Mouse (Mus musculus) heart, embryonic 11.5 days (tissue): ENCODE data around the gene Irf2. TPM values are rescaled to one million over a fixed set of nuclear protein-coding genes. Genes with fewer than 3 reads are reported as not detected.

Experiments
- ATAC-seq: fragments of 200-750 bp; cut with Nextera tagmentation; replicated peaks from 2 replicates; pipeline ENCODE4 v1.8.0; 2017; ENCODE audit warnings: moderate library complexity; ENCODE audit not compliant: insufficient number of reproducible peaks, low FRiP score, low TSS enrichment
- H3K27ac ChIP-seq: fragments of 300-500 bp; sonication (generic); 2 replicates; pipeline ENCODE4 v1.5.1; 2014; ENCODE audit warnings: mild to moderate bottlenecking, low read depth, low read length
- H3K27me3 ChIP-seq: fragments of 300-500 bp; sonication (generic); 2 replicates; pipeline ENCODE4 v1.6.1; 2014; ENCODE audit warnings: mild to moderate bottlenecking, low read length, mixed read lengths; ENCODE audit not compliant: control insufficient read depth, insufficient read depth
- H3K36me3 ChIP-seq: fragments of 300-500 bp; sonication (generic); 2 replicates; pipeline ENCODE4 v1.6.1; 2014; ENCODE audit warnings: mild to moderate bottlenecking, low read length, moderate library complexity, mixed read lengths; ENCODE audit not compliant: control insufficient read depth, insufficient read depth
- H3K4me1 ChIP-seq: fragments of 300-500 bp; sonication (generic); 2 replicates; pipeline ENCODE4 v1.6.1; 2014; ENCODE audit warnings: low read length; ENCODE audit not compliant: control insufficient read depth, insufficient read depth
- H3K4me2 ChIP-seq: fragments of 300-500 bp; sonication (generic); 2 replicates; pipeline ENCODE4 v1.6.1; 2014; ENCODE audit warnings: mild to moderate bottlenecking, moderate library complexity
- H3K4me3 ChIP-seq: fragments of 300-500 bp; sonication (generic); 2 replicates; pipeline ENCODE4 v1.5.1; 2014; ENCODE audit warnings: low read depth, low read length
- H3K9ac ChIP-seq: fragments of 300-500 bp; sonication (generic); 2 replicates; pipeline ENCODE4 v1.6.1; 2014; ENCODE audit warnings: mild to moderate bottlenecking, low read depth, low read length, moderate library complexity
- H3K9me3 ChIP-seq: fragments of 300-500 bp; sonication (generic); replicated peaks from 2 replicates; pipeline ENCODE4 v1.6.1; 2016; ENCODE audit warnings: low read length; ENCODE audit not compliant: control insufficient read depth
- WGBS: fragments of 180-500 bp; shearing (Covaris S2); extraction: QIAGEN DNeasy Blood & Tissue Kit; methylation state at CpG from one replicate; pipeline ENCODE4 v1.1.7; 2014; ENCODE audit not compliant: insufficient replicate concordance; 5-methylcytosine and 5-hydroxymethylcytosine counted together
- polyA plus RNA-seq: library from polyadenylated mRNA; unstranded; fragments of >200 nt; fragmentation: Nextera tagmentation; extraction: Ambion mirVana; gene quantifications from 2 replicates; pipeline ENCODE4 v1.2.1, GENCODE M21; 2014

Irf2 gene
- polyA plus RNA-seq, result 11.6 and 16.5 TPM in 2 replicates

- H3K4me3 ChIP-seq, result peak within 1 kb of the TSS; percentile 79
- WGBS, result under 1% methylated on average over 49 of the region's 51 CpGs
- H3K9ac ChIP-seq, result peak within 1 kb of the TSS; percentile 94
Observed at GRCm38 (mm10) chr8:46739003-46739949, at the start of gene Irf2. Irf2 (plus strand) TSS chr8:46739732.

GRCm38 (mm10) chr8:46690111-46690510 is 49.4 kb upstream of the Irf2 start:
- Histone ChIP-seq H3K36me3 (no peaks in the 10 kb centered on the region), H3K4me3 (no peak overlapping the region), H3K27me3 (no peaks in the 10 kb centered on the region), H3K27ac (no peak overlapping the region), H3K9ac (no peak overlapping the region), H3K4me1 (no peaks in the 10 kb centered on the region), H3K4me2 (no peak overlapping the region), H3K9me3 (no peaks in the 10 kb centered on the region)
- WGBS, result 78% methylated on average over 5 of the region's 5 CpGs
- ATAC-seq, result no peak

More at GRCm38 (mm10) chr8:46739003-46739949, at the start of gene Irf2:
- H3K36me3 ChIP-seq, result no peaks in the 10 kb centered on the region
- ATAC-seq, result peak; percentile 85
- peaks cover 4% of the 10 kb centered on the region for H3K9me3 ChIP-seq
- H3K4me1 ChIP-seq, result peaks cover 18% of the 10 kb centered on the region
- peak within 1 kb of the TSS; percentile 88 for H3K27ac ChIP-seq
- H3K4me2 ChIP-seq, result peak within 1 kb of the TSS; percentile 84
- no peaks in the 10 kb centered on the region for H3K27me3 ChIP-seq

GRCm38 (mm10) chr8:46690581-46690980 is 49.0 kb upstream of the Irf2 start:
- no peak for ATAC-seq
- no peak overlapping the region for H3K27ac ChIP-seq

GRCm38 (mm10) chr8:46691360-46691759 is 48.2 kb upstream of the Irf2 start:
- Histone ChIP-seq H3K4me3 (no peak overlapping the region), H3K27me3 (no peaks in the 10 kb centered on the region), H3K4me2 (no peak overlapping the region), H3K4me1 (no peaks in the 10 kb centered on the region), H3K9ac (no peak overlapping the region), H3K27ac (no peak overlapping the region), H3K36me3 (no peaks in the 10 kb centered on the region), H3K9me3 (no peaks in the 10 kb centered on the region)
- whole genome bisulfite sequencing, result 80% methylated on average over 7 of the region's 7 CpGs
- no peak for ATAC-seq

More at GRCm38 (mm10) chr8:46690581-46690980, 49.0 kb upstream of the Irf2 start:
- Histone ChIP-seq H3K36me3 (no peaks in the 10 kb centered on the region), H3K9me3 (no peaks in the 10 kb centered on the region), H3K9ac (no peak overlapping the region), H3K4me3 (no peak overlapping the region), H3K27me3 (no peaks in the 10 kb centered on the region), H3K4me1 (no peaks in the 10 kb centered on the region), H3K4me2 (no peak overlapping the region)
- 77% methylated on average over 5 of the region's 5 CpGs for WGBS

- H3K36me3 ChIP-seq, result no peaks in the 10 kb centered on the region
- no peak overlapping the region for H3K4me2 ChIP-seq
- H3K4me1 ChIP-seq, result no peaks in the 10 kb centered on the region
- no peaks in the 10 kb centered on the region for H3K27me3 ChIP-seq
- H3K9ac ChIP-seq, result no peak overlapping the region
- H3K9me3 ChIP-seq, result no peaks in the 10 kb centered on the region
- no peak for ATAC-seq
- no peak overlapping the region for H3K27ac ChIP-seq
- WGBS, result 70% methylated on average over 15 of the region's 15 CpGs
- no peak overlapping the region for H3K4me3 ChIP-seq
Observed at GRCm38 (mm10) chr8:46696256-46697041, 43.1 kb upstream of the Irf2 start.

- no peak overlapping the region for H3K9ac ChIP-seq
- no peaks in the 10 kb centered on the region for H3K36me3 ChIP-seq
- H3K4me1 ChIP-seq, result no peaks in the 10 kb centered on the region
- H3K9me3 ChIP-seq, result no peaks in the 10 kb centered on the region
- H3K27me3 ChIP-seq, result no peaks in the 10 kb centered on the region
- H3K4me3 ChIP-seq, result no peak overlapping the region
- no peak overlapping the region for H3K27ac ChIP-seq
- H3K4me2 ChIP-seq, result no peak overlapping the region
- WGBS, result 81% methylated on average over 4 of the region's 4 CpGs
- no peak for ATAC-seq
Observed at GRCm38 (mm10) chr8:46697566-46697965, 42.0 kb upstream of the Irf2 start.

- Histone ChIP-seq H3K27me3 (no peaks in the 10 kb centered on the region), H3K4me3 (no peak overlapping the region), H3K36me3 (no peaks in the 10 kb centered on the region), H3K9ac (no peak overlapping the region), H3K9me3 (no peaks in the 10 kb centered on the region), H3K4me1 (no peaks in the 10 kb centered on the region), H3K4me2 (no peak overlapping the region), H3K27ac (no peak overlapping the region)
- ATAC-seq, result no peak
- WGBS, result 85% methylated on average over 5 of the region's 5 CpGs
Observed at GRCm38 (mm10) chr8:46698162-46698561, 41.4 kb upstream of the Irf2 start.

- 88% methylated on average over 2 of the region's 2 CpGs for WGBS
- Histone ChIP-seq H3K36me3 (no peaks in the 10 kb centered on the region), H3K9me3 (no peaks in the 10 kb centered on the region), H3K27ac (no peak overlapping the region), H3K4me1 (no peaks in the 10 kb centered on the region), H3K4me2 (no peak overlapping the region), H3K27me3 (no peaks in the 10 kb centered on the region), H3K4me3 (no peak overlapping the region), H3K9ac (no peak overlapping the region)
- ATAC-seq, result no peak
Observed at GRCm38 (mm10) chr8:46705145-46705544, 34.4 kb upstream of the Irf2 start.
